Mouse (Mus musculus): ENCODE measurements around the gene Gnat1.

Gene Gnat1

DNA sequence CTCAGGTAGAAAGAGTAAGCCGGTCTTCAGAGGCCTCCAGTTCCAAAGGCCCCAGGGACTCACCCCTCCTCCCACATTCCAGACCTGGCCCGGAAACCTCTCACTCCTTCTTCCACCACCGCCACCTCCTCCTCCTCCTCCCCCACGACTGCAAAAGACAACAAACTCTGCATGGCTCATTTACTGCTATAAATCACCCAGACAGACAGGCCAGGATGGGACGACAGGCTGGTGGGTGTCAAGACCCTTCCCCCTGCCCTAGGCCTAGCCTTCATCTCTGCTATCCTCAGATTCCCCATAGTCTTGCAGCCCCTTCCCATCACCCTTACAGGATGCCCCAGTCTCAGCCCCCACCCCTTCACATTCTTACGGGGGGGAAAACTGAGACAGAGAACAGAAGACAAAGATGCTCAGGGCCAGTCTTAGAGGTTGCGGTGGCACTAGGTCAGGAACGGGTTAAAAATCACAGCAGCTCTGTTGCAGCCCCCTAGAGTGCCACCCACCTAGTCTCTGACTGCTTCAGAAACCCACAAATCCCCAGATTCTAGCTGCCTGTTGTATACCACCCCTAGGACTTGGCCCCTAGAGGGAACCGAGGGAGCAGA is 20.0 kb upstream of the Gnat1 start:
- DNase-seq = peak; percentile 45 to 49

- peak; percentile 68 to 76 for DNase-seq
Observed at GRCm38 (mm10) chr9:107698611-107699190, 19.2 kb upstream of the Gnat1 start.

- no peak for DNase-seq
Observed at GRCm38 (mm10) chr9:107697811-107698521, 18.5 kb upstream of the Gnat1 start.

DNA sequence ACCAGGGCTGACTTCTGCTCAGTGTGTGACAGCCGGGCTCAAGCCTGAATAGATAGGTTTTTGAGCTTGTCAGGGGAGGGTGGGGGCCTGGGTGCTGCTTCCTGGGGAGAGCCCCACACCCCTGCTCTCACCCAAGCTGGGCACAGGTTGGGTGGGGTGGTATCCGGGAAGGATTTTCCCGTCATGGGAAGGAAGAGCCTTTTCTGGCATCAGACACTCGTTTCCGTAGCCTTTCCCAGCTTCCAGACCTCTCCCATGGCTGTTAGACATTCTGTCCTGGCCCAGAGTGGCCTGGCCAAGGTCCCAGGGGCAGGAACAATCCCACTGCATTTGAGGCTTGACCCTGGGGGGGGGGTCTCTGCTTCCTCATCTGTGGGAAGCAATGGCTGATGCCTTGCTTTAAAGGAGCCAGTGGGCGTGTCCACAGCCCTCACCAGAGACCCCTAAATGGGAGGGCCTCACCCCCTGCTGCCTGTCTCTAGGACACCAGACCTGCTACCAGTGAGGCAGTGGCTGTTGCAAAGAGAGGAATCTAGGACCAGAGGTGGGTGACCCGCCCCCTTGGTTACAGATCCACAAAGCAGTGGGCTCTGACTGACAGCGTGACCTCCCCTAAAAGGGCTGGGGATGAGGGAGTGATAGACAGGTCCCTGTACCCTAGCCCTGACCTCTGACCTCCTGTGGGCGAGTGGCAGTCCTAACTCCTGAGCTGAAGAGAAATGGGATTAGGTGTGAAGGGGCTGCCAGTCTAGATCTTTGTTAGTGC is 17.5 kb upstream of the Gnat1 start:
- peak; percentile 61 to 74 for DNase-seq

- no peak for DNase-seq
Observed at GRCm38 (mm10) chr9:107696106-107696479, 16.6 kb upstream of the Gnat1 start.

- DNase-seq = peak; percentile 56 to 79
Observed at GRCm38 (mm10) chr9:107695441-107696105, 16.1 kb upstream of the Gnat1 start.

DNA sequence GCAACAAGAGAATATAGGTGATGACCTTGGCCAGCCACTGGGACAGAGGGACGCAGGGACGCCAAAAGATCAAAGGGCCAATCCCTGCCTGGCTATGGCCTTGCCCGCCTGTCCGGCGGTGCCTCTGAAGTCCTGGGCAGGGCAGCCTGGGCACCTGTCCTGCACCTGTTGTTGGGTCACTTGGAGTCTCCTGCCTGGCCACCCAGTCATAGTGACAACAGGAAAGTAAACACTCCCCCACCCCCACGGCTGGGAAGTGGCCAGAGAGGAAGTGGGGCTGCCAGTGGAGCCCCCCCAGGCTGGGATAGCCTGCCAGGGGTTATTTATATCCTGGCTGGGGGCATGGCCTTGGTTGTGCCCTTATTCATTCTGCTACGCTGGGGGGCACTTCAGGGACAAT is 15.1 kb upstream of the Gnat1 start:
- peak; percentile 60 to 66 for DNase-seq

DNA sequence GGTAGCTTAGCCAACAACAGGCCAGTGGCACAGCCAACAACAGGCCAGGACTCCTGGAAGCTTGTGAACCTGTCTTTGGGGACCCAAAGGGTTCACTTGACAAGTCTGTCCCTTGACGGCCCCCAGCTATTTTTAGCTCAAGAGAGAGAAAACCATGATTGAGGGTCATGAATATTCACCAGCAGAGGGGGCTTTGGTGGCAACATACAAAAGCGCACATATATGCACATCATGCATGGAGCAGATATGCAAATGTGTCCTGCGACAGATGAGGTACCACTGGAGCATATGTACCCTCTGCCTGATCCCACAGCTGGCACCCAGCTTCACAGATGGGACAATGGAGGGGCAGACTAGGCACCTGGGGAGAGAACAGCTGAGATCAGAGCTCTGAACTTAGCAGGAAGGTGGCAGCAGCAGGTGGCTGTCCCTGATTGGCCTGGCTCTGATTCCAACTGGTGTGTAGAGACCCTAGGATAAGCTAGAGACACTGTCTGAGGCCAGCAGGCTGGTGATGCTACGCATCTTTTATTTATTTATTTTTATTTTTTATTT is 14.0 kb upstream of the Gnat1 start:
- DNase-seq = no peak

DNA sequence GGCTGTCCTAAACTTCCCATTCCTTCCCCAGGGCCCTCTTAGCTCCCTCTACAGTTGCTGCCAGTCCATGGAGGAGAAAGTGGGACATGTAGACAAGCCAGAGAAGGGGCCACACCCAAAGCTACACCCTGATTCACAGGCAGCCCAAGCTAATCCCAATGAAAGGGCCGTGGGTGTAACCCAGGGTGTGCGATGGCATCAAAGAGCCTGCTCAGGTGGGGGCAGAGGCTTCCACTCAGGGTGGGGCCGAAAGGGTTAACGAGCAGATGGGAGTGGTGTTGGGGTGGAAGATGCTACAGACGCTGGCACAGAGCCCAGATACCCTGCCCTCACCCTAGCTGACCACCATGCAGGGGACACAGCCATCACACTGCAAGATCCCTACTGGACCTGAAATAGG is 13.3 kb upstream of the Gnat1 start:
- DNase-seq = no peak

DNA sequence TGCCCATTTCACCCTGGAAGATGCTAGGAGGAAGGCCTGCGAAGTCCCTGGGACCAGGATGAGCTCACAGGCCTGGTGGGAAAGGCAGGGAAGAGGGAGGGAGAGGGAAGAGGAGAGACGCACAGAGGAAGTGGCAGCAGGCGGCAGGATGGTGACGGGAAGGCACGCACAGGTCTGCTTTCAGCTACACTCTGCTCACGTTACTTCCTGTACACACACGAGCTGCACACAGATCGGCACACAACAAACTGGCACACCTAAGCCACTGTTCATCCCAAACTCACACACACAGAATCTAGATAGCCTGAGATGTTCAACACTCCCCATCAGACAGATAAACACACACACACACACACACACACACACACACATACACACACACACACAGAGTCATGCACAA is 10.9 kb upstream of the Gnat1 start:
- no peak for DNase-seq

DNA sequence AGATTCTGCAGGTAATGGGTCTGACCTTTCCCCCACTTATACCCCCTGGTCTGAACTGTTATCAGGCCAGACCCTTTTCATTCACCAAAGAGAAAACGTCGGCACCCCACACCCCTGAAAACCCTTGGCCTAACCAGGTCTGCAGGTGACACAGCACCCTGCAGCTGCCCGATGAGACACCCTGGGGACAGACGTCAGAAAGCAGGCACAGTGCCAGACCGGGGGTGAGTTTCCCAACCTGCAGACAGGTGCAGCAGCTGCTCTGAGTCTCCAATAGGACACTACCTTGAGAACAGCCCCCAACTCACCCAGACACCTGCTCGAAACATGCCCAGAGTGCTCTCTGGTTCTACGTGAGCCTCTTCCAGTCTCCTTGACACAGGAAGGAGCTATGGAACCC is 9.4 kb upstream of the Gnat1 start:
- DNase-seq = no peak

GRCm38 (mm10) chr9:107688415-107688814 is 8.9 kb upstream of the Gnat1 start:
- DNase-seq = no peak

GRCm38 (mm10) chr9:107685231-107685981 is 5.9 kb upstream of the Gnat1 start:
- DNase-seq = peak; percentile 74 to 83

- peak; percentile 35 to 49 for DNase-seq
Observed at GRCm38 (mm10) chr9:107682405-107682804, 2.9 kb upstream of the Gnat1 start.

DNA sequence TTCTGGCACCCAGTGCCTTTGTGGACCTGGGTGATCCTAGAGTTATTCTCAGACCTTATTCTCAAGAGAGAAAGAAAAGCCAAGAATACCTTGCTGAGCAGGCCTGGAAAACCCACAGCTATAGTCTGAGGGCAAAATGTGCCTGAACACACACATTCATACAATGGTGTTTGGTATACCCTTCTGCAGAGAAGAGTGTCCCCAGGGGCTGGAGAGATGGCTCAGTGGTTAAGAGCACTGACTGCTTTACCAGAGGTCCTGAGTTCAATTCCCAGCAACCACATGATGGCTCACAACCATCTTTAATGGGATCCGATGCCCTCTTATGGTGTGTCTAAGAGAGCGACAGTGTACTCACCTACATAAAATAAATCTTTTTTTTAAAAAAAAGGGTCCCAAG is 651 bp downstream of the Gnat1 start:
- DNase-seq = no peak

DNA sequence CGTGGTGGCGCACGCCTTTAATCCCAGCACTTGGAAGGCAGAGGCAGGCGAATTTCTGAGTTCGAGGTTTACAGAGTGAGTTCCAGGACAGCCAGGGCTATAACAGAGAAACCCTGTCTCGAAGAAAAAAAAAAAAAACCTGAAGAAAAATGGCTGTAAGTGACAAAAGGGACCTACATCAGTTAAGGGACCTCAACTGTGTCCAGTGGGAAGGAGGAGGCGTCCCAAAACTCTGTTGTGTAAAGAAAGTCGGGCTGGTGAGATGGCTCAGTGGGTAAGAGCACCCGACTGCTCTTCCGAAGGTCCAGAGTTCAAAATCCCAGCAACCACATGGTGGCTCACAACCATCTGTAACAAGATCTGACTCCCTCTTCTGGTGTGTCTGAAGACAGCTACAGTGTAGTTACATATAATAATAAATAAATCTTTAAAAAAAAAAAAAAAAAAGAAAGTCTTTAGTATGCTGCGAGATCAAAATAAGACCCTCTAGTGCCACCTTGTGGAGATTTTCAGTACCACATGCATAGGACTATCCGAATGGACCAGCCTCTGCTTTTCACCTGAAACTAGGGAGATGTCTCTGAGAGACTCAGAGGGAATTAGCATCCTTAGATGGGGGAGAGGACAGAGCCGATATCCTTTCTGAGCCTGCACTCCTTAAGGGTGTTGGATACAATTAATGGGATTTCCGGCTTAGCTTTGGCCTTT is 1.5 kb downstream of the Gnat1 start:
- peak; percentile 84 to 89 for DNase-seq

DNA sequence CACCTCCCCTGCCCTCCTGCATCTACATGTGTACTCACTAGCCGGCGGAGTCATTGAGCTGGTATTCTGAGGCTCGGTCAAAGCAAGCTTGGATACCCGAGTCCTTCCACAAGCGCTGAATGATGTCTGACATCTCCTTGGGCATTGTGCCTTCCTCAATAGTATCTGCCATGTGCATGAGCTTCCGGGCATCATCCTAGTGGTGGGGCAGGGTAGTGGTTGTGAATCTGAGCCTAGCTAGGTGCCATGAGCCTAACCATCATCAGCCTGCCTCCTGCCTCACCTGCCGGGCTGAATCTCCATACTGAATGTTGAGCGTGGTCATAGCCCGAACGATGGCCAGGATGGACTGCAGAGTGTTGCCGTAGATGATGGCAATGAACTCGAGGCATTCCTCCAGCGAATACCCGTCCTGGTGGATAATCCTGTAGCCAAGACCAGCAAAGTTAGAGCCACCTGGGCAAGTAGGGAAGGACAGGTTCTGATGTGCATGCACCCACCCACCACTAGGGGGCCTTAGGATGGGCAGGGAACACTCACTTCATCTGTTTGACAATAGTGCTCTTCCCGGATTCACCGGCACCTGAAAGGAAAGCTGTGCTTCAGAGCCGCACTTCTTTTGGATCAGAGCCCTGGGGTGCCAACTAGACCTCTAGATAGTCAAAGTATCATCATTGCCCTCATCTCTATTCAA is 2.3 kb downstream of the Gnat1 start:
- peak; percentile 33 to 72 for DNase-seq

- DNase-seq = no peak
Observed at GRCm38 (mm10) chr9:107676302-107676701, 3.2 kb downstream of the Gnat1 start.

GRCm38 (mm10) chr9:107675671-107676301 is 3.7 kb downstream of the Gnat1 start:
- DNase-seq = peak; percentile 63 to 88

Data from kidney, postnatal 36 days (tissue).